Mouse (Mus musculus) cortical plate, adult 2 months (tissue): ENCODE data around the gene Antxr1. TPM values are rescaled to one million over a fixed set of nuclear protein-coding genes. Genes with fewer than 3 reads are reported as not detected.

ENCODE experiments used
- H3K27ac ChIP-seq: fragments of 200-500 bp; 2 replicates; pipeline ENCODE4 v1.5.1; 2012; ENCODE audit warnings: low read length, control low read depth, inconsistent platforms; ENCODE audit not compliant: insufficient read depth
- H3K4me1 ChIP-seq: fragments of 200-500 bp; 2 replicates; pipeline ENCODE4 v1.6.1; 2011; ENCODE audit warnings: low read length; ENCODE audit not compliant: control insufficient read depth, insufficient read depth
- H3K4me3 ChIP-seq: fragments of 200-500 bp; 2 replicates; pipeline ENCODE4 v1.5.1; 2011; ENCODE audit warnings: mild to moderate bottlenecking, low read length, control low read depth; ENCODE audit not compliant: insufficient read depth
- CTCF ChIP-seq: fragments of 200-500 bp; IDR thresholded peaks from 2 replicates; pipeline ENCODE4 v1.5.1; 2011; ENCODE audit warnings: mild to moderate bottlenecking, control low read depth, low read length; ENCODE audit not compliant: insufficient read depth; ENCODE audit errors: extremely low read depth
- POLR2A ChIP-seq: fragments of 200-500 bp; IDR thresholded peaks from 2 replicates; pipeline ENCODE4 v1.6.1; 2011; ENCODE audit warnings: mild to moderate bottlenecking, low read length, control low read depth; ENCODE audit not compliant: insufficient read depth; ENCODE audit errors: extremely low read depth
- polyA plus RNA-seq: library from polyadenylated mRNA; depleted of rRNA; stranded (reverse); fragments of >200 nt; gene quantifications from 2 replicates; pipeline ENCODE4 v1.2.3, GENCODE M21; 2012

Gene Antxr1
- polyA plus RNA-seq, 1 experiment: 10.9 TPM

DNA sequence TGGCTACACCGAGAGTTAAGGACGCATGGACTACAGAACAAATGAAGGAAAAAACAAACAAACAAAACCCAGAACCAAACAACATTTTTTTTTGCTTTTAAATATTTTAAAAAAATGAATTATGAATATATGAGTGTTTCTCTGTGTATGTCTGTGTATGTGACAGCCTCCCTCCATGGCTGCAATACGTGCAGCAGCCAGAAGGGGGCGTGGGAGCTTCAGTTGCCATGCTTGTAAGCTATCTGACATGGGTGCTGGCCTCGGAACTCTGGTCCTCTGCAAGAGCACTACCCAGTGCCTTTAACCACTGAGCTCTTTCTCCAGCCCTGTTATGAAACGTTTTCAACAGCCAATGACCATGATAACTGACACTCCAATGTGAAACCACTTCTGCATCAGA, 215.0 kb downstream of the Antxr1 start:
- TF ChIP-seq CTCF (0 out of 2 replicates have a peak, but pooled peaks have one; percentile 17), POLR2A (no peak)
- H3K4me1 ChIP-seq: no peaks in the 10 kb centered on the region
- no peak overlapping the region for H3K27ac ChIP-seq
- H3K4me3 ChIP-seq: no peak overlapping the region

DNA sequence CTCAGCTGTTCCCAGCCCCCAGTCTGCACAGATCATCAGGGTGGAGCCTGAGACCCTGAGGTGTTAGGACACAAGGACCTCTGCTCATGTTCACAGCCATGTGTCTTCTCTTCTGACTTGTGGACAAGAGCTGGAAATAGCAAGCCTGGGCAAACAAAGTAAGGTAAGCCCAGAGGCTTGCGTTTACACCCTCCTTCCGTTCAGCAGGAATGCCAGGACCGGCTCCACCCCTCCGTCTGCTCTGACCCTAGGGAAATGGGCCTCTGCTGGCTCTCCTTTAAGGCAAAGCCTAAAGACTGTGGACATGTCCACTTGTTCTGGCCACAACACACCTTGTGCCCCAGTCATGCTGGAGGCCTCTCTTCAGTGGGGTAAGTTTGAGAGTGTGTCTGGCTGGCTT, 215.6 kb downstream of the Antxr1 start:
- Histone ChIP-seq H3K4me1 (no peaks in the 10 kb centered on the region), H3K27ac (no peak overlapping the region), H3K4me3 (no peak overlapping the region)
- no peak for TF ChIP-seq POLR2A
- TF ChIP-seq CTCF: no peak

DNA sequence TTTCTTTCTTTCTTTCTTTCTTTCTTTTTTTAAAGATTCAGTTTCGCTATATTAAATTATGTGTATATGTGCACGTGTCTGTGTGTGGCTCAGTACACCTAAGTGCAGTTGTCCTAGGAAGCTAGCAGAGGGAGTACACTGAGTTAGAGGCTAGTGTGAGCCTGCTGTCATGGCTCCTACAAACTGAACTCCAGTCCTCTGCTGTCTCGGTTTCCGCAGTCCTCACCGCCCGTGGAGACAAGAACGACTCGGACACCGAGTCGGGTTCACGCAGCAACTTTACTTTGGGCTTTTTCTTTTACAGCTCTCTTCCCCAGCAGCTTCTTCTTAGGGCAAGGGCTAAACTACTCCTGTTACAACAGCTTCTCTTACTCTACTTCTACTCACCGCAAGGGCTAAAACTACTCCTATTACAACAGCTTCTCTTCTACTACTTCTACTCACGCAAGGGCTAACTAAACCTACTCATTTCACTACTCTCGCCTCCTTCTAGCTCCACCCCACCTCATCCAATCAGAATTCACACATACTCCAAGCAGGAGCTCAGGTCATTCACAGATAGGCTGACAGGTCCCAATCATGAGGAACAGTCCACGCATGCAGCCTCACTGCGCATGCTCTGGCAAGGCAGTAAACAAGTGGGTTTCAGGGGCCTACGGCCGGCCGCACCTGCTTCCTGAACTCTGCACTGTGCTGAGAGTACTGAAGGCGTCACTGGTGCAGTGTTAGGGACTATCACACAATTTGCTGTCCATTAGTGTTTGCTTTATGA, 216.4 kb downstream of the Antxr1 start:
- no peak overlapping the region for H3K27ac ChIP-seq
- H3K4me1 ChIP-seq: no peaks in the 10 kb centered on the region
- TF ChIP-seq CTCF: no peak
- TF ChIP-seq POLR2A: no peak
- no peak overlapping the region for H3K4me3 ChIP-seq

DNA sequence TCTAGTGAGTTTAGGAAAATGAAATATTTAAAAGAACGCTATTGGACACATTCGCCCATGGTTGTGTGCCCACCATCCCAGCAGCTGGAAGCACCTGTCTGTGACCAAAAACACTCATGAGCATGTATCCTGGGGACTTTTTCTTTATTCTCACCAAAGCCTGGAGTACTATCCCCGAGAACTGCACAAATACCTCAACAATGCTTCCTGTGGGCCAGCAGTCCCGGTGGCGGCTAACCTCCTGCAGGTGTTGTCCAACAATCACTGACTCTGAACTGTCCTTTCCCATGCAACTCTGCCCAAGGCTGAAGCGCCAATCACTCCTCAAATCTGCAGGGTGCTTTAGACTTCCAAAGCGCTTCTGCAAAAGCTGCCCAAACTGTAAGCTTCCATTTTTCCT, 219.0 kb downstream of the Antxr1 start:
- no peaks in the 10 kb centered on the region for H3K4me1 ChIP-seq
- no peak overlapping the region for H3K4me3 ChIP-seq
- no peak overlapping the region for H3K27ac ChIP-seq
- TF ChIP-seq CTCF (no peak), POLR2A (no peak)

DNA sequence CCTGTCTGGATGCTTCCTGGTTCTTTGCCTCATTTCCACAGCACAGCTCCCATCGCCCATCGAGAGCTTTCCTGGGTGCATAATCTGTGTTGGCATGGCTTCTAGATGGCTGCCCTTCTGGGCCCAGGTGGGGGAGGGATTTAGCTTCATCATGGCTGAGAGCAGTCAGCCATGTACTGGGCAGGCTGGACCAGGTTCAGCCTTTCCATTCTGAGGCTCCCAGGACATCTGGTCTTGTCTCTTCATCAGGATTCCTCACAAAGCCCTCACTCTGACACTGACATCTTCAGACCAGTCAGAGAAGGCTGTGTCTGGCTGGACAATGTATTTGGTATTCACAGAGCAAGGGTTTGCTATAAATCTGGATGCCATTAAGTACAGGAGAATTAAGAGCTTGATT, 219.6 kb downstream of the Antxr1 start:
- Histone ChIP-seq H3K27ac (no peak overlapping the region), H3K4me1 (no peaks in the 10 kb centered on the region), H3K4me3 (no peak overlapping the region)
- no peak for TF ChIP-seq POLR2A
- no peak for TF ChIP-seq CTCF

DNA sequence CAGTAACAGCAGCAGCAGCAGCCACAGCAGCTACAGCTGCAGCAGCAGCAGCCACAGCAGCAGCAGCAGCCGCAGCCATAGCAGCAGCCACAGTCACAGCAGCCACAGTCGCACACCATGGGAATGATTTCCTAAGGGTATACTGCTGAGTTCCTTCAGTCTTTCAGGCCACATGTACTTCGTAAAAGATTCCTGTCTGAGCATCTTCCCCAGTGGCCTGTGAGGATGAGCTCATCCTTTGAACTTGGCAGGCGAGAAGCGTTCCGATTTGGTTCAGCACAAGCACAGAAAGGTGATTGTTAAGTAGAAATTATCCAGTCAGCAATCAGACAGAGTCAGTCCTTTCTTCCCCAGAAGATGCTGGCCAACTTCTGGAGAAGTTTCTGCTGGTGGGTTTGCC, 223.5 kb downstream of the Antxr1 start:
- H3K4me3 ChIP-seq: no peak overlapping the region
- no peaks in the 10 kb centered on the region for H3K4me1 ChIP-seq
- H3K27ac ChIP-seq: no peak overlapping the region
- TF ChIP-seq POLR2A (no peak), CTCF (no peak)

DNA sequence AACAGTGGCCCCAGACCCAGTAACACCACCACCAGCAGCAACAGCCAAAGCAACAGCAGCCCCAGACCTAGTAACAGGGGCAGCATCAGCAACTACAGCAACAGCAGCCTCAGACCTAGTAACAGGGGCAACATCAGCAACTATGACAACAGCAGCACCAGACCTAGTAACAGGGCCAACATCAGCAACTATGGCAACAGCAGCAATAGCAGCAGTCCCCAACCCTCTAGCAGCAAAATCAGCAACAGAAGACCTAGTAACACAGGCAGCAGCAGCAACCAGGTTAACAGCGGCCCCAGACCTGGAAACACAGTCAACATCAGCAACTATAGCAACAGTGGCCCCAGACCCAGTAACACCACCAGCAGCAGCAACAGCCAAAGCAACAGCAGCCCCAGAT, 224.1 kb downstream of the Antxr1 start:
- Histone ChIP-seq H3K4me1 (no peaks in the 10 kb centered on the region), H3K27ac (no peak overlapping the region), H3K4me3 (no peak overlapping the region)
- TF ChIP-seq CTCF (no peak), POLR2A (no peak)

DNA sequence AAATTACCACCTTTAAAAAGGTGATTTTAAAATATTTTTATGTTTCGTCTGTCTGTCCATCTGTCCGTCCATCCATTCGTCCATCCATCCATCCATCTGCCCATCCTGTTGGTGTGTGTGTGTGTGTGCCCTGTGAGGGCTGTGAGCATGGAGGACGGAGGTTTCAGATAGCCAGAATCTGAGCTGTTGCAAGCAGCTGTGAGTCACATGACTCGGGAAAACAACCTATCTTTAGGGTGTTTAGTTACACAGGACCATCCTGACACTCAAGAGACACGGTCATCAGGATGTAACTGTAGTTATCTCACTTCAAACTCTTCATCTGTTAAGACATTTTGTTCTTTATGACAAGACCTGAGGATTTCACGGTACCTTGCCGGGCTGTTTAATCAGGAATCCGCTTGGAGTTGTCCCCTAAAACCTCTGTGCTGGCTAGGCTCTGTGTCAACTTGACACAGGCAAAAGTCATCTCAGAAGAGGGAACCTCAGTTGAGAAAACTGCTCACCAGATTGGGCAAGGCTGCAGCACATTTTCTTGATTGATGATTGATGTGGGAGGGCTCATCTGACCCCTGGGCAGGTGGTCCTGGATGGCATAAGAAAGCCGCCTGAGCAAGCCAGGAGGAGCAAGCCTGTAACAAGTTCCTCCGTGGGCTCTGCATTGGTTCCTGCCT, 231.4 kb downstream of the Antxr1 start, which contains the start of gene D6Ertd527e:
D6Ertd527e (plus strand) TSS at position 624 of the 674 bp plus-strand sequence.
- H3K4me1 ChIP-seq: no peaks in the 10 kb centered on the region
- H3K27ac ChIP-seq: no peak within 1 kb of the TSS
- no peak within 1 kb of the TSS for H3K4me3 ChIP-seq
- TF ChIP-seq POLR2A: no peak
- no peak for TF ChIP-seq CTCF

DNA sequence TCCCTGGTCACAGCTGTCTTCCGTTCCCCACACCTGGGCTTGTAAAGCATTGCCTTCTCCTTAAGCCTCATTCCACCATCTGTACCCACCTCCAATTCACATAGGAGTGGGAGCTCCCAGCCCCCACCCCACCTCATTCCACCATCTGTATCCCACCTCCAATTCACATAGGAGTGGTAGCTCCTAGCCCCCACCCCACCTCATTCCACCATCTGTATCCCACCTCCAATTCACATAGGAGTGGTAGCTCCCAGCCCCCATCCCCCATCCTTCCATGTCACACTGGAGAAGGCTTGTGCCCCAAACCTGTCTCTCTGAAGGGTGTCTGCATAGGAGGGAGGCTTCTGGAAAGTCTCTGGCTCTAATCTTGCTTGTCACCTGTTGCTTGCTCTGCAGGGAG, 232.3 kb downstream of the Antxr1 start:
- Histone ChIP-seq H3K4me3 (no peak overlapping the region), H3K4me1 (no peaks in the 10 kb centered on the region), H3K27ac (no peak overlapping the region)
- TF ChIP-seq POLR2A (no peak), CTCF (no peak)

DNA sequence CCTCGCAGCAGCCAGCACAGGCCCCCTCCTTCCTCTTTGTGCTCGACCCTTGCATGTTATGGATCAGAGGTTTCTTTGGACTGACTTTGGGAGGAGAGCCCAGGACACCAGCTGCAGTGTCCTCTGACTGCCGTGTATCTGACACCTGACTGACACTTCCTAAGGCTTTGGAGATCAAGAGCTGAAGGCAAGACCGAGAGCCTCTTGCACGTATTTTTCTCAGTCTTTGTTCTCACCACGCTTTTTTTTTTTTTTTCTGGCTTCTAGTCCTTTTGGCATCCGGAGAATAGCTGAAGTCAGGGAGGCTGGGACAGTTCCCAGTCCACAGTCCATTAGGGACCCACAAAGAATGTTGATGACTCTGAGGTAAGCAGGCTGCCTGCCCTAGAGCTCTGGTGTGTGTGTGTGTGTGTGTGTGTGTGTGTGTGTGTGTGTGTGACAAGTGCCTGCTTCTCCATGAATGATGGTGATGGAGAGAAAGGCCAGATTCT, 233.2 kb downstream of the Antxr1 start:
- no peaks in the 10 kb centered on the region; the same call in 1 of the 2 replicates for H3K4me1 ChIP-seq
- H3K27ac ChIP-seq: no peak overlapping the region
- no peak for TF ChIP-seq CTCF
- no peak for TF ChIP-seq POLR2A
- H3K4me3 ChIP-seq: no peak overlapping the region

DNA sequence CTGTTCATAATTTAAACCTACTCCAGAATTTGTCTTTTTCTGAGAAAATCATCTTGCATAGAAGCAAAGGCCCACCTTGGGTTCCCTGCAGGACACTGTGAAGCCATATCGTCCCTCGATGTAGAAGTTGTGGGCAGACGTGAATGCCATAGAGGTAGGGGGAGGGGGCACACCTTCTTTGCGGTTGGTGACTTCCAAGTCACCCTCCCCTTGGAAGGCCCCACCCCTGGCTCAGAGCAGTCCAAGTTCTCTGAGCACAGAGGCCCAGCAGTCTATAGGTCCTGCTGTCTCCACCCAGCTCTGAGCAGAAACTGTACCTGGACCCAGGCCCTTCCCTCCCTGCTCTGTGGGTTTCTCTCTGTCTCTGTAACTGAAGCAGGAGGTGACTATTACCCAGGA, 233.7 kb downstream of the Antxr1 start:
- no peak for TF ChIP-seq POLR2A
- TF ChIP-seq CTCF: no peak
- H3K4me3 ChIP-seq: no peak overlapping the region; the same call in 1 of the 2 replicates
- no peaks in the 10 kb centered on the region; the same call in 1 of the 2 replicates for H3K4me1 ChIP-seq
- H3K27ac ChIP-seq: no peak overlapping the region
